Mouse (Mus musculus) cerebellum, adult 18-20 months (tissue): ENCODE results near the gene Acvr1.

ENCODE experiments used
- DNase-seq, 2 experiments: peaks; one replicate each; pipeline ENCODE4 v3.0.0; 2021

The Acvr1 gene

GRCm38 (mm10) chr2:58518517-58518916 is 48.4 kb downstream of the Acvr1 start:
- DNase-seq = no peak

- DNase-seq = no peak
These were observed 50.0 kb downstream of the Acvr1 start for GRCm38 (mm10) chr2:58516920-58517319.

- no peak for DNase-seq
These were observed 51.0 kb downstream of the Acvr1 start for GRCm38 (mm10) chr2:58516000-58516399.

- no peak for DNase-seq
These were observed 52.5 kb downstream of the Acvr1 start for GRCm38 (mm10) chr2:58514489-58514888.

DNA sequence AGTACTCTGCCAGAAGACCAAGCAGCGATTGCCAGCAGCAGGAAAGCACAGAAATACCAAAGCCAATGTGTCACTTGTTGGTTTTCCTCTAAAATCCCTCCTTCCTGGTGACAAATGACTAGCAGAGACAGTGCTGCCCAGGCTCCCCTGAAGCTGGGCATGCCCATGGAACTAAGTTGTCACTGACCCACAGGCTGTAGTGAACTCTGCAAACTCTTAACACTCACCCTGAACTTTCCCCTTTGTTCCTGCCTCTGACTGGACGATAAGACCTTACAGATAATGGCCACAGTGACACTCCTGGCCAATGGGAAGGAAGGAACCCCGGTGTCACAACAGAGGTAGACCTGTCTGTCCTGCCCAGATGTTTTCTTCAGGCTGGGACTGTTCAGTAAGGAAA is 53.7 kb downstream of the Acvr1 start:
- DNase-seq = no peak

- DNase-seq = no peak
These were observed 56.8 kb downstream of the Acvr1 start for GRCm38 (mm10) chr2:58510192-58510591.

DNA sequence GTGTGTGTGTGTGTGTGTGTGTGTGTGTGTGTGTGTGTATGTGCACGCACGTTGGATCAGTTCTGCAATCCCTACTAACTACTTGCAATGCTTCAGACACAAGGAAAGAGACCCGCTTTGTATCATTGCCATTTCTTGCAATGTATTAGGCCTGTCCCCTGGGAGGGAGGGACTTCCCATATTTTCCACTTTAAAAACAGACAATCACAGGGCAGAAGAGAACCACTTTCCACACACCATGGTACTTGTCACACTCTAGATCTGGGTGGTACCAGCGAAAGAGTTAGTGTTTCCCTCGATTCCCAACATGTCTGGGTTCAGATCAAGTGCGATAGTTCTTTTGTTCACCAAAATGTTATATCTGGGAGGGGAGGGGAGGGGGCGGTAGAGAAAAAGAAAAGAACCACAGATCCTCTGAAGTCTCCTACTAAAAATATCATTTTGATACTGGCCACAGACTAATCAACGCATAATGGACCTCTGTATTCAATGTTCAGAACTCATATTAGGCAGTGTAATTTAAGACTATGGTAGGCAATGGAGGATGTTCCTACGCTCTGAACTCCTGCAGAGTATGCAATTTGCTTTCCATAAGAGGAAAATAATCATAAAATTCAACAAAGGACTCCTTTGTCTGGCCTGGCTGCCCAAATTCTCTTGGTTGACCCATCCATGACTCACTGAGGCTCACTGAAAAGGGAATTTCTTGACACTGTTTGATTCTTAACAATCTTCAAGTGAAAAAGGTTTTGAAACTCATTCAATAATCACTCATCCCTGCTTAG is 61.5 kb downstream of the Acvr1 start:
- no peak for DNase-seq

GRCm38 (mm10) chr2:58496647-58497410 is 70.1 kb downstream of the Acvr1 start:
- no peak for DNase-seq

GRCm38 (mm10) chr2:58495271-58495670 is 71.7 kb downstream of the Acvr1 start:
- no peak for DNase-seq

DNA sequence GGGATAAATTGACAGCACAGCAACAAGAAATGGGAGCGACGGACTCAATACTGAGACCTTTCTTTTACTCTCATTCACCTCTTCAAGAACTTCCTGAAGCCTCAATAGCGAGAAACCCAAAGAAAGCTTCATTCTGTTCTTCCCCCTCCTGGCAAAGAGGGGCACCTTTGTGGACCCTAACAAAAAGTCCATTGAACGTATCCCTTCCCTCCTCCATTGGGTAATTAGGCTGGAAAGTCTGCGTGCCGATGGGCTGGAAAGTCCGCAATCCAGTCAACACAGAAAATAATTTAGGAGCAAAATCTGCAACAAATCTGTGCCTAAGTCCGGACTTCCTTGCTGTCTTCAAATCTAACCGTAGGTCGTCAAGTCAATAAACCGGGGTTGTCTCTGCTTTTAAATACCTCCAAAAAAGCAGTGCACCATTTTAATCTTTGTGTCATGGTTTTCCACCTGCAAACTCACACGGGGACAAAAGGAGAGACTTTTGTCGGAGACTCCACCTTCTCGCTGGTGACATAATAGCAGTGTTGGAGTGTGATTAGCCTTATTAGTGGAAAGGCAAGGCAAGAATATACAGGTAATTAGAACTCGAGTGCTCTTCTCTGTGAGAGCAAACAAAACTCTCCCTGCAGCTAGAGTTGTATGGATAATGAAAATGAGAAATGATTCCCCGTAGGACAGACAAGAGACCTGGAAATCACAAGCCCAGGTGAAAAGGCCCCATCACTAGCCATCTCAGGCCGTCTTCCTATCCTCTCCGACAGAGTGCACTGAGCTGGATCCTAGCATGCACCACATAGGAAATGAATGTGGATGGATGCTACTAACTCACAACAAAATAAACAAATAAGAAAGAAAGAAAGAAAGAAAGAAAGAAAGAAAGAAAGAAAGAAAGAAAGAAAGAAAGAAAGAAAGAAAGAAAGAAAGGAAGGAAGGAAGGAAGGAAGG is 73.0 kb downstream of the Acvr1 start:
- no peak for DNase-seq

DNA sequence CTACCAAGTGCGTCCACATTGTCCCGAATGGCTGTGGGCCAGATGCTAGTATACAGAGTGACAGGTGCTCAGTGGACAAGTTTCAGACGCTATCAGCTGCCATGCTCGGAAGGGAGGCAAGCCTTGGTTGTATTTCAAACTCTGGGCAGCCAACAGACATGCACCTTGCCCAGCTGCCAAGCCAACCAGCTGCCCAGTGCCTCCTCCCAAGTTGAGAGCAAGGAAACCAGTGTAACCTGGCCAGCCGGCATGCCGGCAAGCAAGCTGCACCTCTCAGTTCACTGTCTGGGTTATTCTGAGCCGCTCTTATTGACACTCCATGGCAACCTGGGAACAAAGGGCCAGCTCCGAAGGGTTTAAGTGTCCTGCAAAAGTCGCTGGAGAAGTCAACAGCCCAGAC is 77.7 kb downstream of the Acvr1 start:
- peak; percentile 36 to 39 for DNase-seq

GRCm38 (mm10) chr2:58488404-58488803 is 78.6 kb downstream of the Acvr1 start:
- DNase-seq = no peak

- no peak for DNase-seq
These were observed 79.7 kb downstream of the Acvr1 start for GRCm38 (mm10) chr2:58487279-58487560.

DNA sequence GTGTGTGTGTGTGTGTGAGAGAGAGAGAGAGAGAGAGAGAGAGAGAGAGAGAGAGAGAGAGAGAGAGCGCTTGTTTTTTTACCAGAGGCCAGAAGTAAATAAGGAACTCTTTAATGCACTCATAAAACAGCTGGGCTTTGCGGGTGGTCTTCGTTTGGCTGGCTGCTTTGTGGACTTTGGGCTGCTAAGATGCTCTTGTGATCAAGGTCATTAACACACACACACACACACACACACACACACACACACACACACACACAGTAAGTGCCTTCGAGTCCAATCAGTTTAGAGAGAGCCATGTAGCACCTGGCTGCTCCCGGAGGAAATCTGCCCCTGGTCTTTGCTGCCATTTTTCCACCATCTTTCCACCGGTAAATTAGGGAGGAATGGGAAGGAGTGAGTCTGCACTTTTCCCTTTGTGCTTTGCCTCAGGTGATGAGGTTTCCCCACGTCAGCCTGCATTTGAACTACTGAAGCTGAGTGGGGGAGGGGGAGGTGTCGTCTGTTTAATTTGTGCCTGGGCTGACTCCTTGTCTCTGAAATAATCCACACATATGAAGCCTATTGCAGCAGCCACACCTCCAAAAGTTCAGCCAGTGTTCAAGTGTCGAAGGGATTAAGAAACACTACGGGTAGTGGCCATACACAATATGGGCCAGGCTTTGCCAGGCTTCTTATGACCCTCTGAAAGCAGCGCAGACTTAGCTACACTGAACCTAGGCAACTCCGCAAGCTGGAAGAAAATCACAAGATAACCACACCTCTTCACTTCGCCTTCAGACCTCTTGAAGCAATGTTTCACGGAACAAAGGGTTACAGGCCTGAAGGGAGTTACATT is 80.3 kb downstream of the Acvr1 start:
- no peak for DNase-seq

DNA sequence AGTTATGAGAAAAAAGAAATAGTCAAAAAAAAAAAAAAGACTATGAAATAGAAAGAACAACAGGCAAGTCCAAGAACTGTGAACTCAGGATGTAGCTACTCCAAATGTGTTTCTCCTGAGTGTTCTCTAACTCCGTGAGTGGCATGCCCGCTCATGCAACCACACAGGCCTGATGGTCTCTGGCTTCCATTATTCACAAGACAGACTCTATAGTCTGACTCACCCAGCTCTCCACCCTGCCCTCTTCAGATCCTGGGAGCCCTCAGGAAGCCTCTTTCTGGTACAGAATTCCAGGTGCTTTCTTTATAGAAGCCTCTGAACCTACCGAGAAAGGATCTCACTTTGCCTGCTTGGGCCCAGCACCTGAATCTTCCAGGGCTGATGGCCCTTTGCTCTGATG is 81.3 kb downstream of the Acvr1 start:
- DNase-seq = no peak

GRCm38 (mm10) chr2:58485152-58485551 is 81.8 kb downstream of the Acvr1 start:
- peak; percentile 16 to 35 for DNase-seq

DNA sequence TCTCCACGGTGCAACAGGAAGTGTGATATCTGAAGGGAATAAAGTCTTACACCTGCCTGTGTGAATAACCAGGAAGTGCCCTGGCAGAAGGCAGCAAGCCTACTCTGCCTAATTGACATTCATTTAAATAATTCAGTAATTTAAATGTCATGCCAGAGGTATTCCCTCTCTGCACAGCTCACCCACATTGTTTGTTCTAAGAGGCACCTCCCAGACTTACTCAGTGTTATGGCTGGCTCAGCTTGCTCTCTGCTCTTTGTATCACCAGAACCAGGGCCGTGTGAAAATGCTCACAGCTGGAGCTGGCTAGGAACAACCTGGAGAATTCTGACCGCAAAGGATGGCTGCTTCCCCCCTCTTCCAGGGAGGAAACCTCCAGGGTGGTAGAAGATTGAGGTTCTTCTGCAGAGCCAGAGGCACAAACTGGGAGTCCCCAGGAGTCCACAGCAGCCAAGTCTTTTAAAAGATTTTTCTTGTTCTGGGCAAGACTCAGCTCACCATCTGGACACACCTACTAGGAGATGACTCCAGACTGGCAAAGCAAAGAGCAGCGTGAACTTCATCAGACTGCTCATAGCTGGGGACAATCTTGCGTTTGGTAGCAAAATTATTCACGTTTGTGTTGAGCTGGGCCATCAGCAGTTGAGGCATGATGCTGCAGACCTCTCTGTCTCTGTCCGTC is 82.5 kb downstream of the Acvr1 start:
- no peak for DNase-seq

DNA sequence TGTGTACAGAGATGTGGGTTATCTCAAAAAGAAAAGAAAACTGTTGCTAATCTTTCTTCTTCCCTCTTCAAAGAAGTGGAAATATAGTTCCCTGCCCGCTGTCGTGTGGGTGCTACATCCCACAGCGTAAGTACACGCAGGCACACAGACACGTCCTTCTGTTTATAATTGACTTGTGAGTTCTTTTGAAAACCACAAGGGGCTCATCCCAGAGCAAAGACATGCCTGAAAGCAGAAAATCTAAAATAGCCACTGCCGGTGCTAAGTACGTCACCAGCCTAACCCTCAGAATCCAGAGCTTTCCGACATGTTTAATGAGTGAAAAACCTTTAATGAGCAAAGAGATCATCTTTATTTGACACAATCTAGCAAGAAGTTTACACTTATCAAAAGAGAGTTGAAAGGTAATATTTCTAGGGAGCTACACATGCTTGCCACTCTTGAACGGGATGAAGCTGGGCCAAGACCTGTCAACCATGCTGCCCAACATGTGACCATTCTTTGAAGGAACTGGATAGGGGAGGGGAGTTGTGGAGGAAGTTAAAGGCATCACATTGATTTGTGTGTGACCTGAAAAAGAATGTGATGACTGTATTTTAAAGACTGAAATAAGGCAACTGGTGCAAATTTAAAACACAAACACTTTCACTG is 85.4 kb downstream of the Acvr1 start:
- DNase-seq = no peak

- no peak for DNase-seq
These were observed 86.2 kb downstream of the Acvr1 start for GRCm38 (mm10) chr2:58480764-58481163.

DNA sequence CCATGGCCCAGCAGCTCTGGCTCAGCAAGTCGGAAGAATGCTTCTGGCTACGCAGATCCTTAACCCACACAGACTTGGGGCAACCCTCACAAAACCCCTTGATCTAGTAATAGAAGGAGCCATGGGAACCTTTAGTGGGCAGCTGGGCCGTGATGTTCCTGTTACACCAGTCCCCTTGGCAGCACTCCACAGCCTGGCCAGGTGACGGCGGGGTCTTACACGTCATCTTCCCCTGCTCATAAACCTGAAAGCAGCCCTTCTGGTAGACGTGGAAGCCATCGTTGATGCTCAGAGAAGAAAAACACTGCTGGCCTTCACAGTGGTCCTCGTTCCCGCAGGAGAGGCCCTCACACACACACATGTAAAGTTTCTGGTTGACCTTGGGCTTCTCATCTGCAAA is 87.4 kb downstream of the Acvr1 start:
- DNase-seq = no peak

GRCm38 (mm10) chr2:58478144-58478543 is 88.8 kb downstream of the Acvr1 start:
- DNase-seq = no peak
